Mouse (Mus musculus): ENCODE results near the gene Slc35f3. TPM values are rescaled to one million over a fixed set of nuclear protein-coding genes. Genes with fewer than 3 reads are reported as not detected.

The Slc35f3 gene
- 1.7 and 2.0 TPM in 2 replicates for polyA plus RNA-seq (2015; fragmentation: Nextera tagmentation; extraction: Ambion mirVana)

DNA sequence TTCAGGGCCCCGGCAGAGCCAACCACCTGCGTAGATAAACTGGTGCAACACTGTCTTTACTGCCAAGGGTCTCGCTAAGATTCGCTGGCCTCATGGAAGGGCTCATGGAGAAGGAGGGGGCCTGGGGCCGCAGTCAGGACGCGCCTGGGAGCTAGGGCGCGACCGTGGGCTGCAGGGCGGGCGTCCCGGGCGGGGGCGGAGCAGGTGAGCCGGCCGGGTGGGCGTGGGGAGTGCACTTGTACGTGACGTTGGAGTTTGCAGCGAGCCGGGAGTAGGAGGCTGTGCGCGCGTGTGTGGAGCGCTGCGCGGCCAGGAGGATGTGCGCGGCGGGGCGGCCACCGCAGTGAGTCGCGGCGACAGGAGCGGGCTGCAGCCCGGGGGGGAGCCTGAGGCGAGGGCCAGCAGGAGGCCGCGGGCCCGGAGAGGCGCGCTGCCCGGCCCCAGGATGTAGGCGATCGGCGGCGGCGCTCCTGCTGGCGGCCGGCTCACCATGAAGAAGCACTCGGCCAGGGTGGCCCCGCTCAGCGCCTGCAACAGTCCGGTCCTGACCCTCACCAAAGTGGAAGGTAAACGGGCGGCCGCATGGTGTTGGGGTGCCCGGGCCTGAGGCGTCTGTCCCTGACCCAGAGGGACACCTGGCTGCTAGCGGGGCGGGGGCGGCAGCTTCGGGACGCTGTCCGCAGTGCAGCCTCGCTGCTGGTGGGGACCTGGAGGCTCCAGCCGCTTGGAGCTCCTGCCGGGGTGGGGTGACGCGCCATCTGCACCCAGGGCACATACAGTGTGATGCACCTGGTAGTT is at the start of gene Slc35f3:
Slc35f3 (plus strand) TSS at position 263 of the 798 bp plus-strand sequence.
- Histone ChIP-seq H3K4me2 (peak within 1 kb of the TSS; percentile 99), H3K4me3 (peak within 1 kb of the TSS; percentile 57), H3K9me3 (no peaks in the 10 kb centered on the region), H3K36me3 (replicated peaks) (no peaks in the 10 kb centered on the region), H3K9ac (peak within 1 kb of the TSS; percentile 48), H3K27ac (no peak within 1 kb of the TSS), H3K27me3 (replicated peaks) (0 out of 2 replicates have a peak, but pooled peaks cover 12% of the 10 kb centered on the region), H3K4me1 (peaks cover 7% of the 10 kb centered on the region)
- ATAC-seq (replicated peaks): peak; percentile 84
- 2% methylated on average over 60 of the region's 72 CpGs for WGBS

DNA sequence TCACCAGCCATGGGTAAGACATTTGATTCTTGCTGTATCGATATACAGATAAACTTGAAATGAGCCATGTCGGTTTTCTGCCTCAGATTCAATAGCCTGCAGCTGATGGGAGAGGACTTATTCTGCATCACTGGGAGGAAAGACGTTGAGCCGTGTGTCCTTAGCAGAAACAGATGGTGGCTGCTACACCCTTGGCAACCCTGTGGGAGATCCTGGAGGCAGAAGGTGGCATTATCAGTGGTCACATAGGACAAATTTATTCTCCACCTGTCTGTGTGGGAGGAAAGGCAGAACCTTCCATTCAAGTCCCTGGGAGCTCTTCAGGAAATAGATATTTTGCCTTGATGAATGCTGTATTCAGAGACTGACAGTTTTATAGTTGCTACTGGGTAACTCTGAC is 47.9 kb upstream of the Slc35f3 start:
- H3K27me3 ChIP-seq (replicated peaks): peaks cover 8% of the 10 kb centered on the region
- no peak overlapping the region for H3K4me3 ChIP-seq
- WGBS: 69% methylated on average over 4 of the region's 4 CpGs
- no peaks in the 10 kb centered on the region for H3K36me3 ChIP-seq (replicated peaks)
- H3K4me1 ChIP-seq: no peaks in the 10 kb centered on the region
- H3K9me3 ChIP-seq: no peaks in the 10 kb centered on the region
- H3K27ac ChIP-seq: no peak overlapping the region
- ATAC-seq (replicated peaks): no peak
- no peak overlapping the region for H3K9ac ChIP-seq
- no peak overlapping the region for H3K4me2 ChIP-seq

- Histone ChIP-seq H3K36me3 (replicated peaks) (no peaks in the 10 kb centered on the region), H3K4me1 (peaks cover 19% of the 10 kb centered on the region), H3K27ac (no peak overlapping the region), H3K4me3 (no peak overlapping the region), H3K4me2 (no peak overlapping the region), H3K9ac (no peak overlapping the region), H3K27me3 (replicated peaks) (peaks cover 22% of the 10 kb centered on the region), H3K9me3 (no peaks in the 10 kb centered on the region)
- peak; percentile 55 for ATAC-seq (replicated peaks)
- 6% methylated on average over 9 of the region's 9 CpGs for WGBS
Measured at GRCm38 (mm10) chr8:126256585-126257391, 41.6 kb upstream of the Slc35f3 start.

GRCm38 (mm10) chr8:126257392-126257681 is 41.0 kb upstream of the Slc35f3 start:
- Histone ChIP-seq H3K27me3 (replicated peaks) (peaks cover 22% of the 10 kb centered on the region), H3K4me2 (no peak overlapping the region), H3K9me3 (no peaks in the 10 kb centered on the region), H3K4me1 (peaks cover 19% of the 10 kb centered on the region), H3K4me3 (no peak overlapping the region), H3K27ac (no peak overlapping the region), H3K36me3 (replicated peaks) (no peaks in the 10 kb centered on the region), H3K9ac (no peak overlapping the region)
- no peak for ATAC-seq (replicated peaks)
- WGBS: 20% methylated on average over 8 of the region's 8 CpGs

DNA sequence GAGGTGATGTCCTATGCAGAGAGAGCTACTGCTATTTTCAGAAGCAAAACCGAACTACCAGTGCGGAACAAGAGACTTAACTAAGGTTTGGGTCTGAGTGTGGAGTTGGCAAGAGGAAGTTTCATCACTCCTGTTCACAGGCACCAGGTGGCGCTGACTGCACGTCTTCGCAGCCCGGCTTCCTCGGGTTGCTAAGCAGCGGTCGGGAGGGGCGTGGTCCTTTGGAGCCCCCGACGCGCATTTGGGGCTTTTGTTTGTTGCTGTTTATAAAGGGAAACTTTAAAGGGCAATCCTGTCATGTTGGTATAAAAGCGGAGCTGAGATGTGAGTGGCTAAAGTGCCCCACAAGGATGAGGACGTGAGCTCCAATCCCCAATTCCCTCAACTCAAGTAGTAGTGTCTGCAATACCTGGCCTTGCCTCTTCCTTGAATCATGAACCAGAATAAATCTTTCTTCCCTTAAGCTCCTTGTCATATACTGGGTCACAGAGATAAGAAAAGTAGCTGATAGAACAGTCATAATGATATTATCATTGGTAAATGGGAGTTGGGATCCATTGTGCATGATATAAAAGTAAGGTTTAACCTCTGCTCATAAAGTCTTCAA is 40.1 kb upstream of the Slc35f3 start:
- Histone ChIP-seq H3K4me2 (peak overlapping the region; percentile 48), H3K27me3 (replicated peaks) (peaks cover 22% of the 10 kb centered on the region), H3K36me3 (replicated peaks) (no peaks in the 10 kb centered on the region), H3K4me1 (peaks cover 19% of the 10 kb centered on the region), H3K9me3 (no peaks in the 10 kb centered on the region), H3K27ac (no peak overlapping the region), H3K9ac (no peak overlapping the region), H3K4me3 (peak overlapping the region; percentile 24)
- ATAC-seq (replicated peaks): peak; percentile 79
- WGBS: 4% methylated on average over 15 of the region's 15 CpGs

- 75% methylated on average over 1 of the region's 1 CpGs for WGBS
- H3K4me3 ChIP-seq: no peak overlapping the region
- no peak overlapping the region for H3K27ac ChIP-seq
- no peak for ATAC-seq (replicated peaks)
- no peak overlapping the region for H3K4me2 ChIP-seq
- H3K36me3 ChIP-seq (replicated peaks): no peaks in the 10 kb centered on the region
- H3K9me3 ChIP-seq: no peaks in the 10 kb centered on the region
- H3K27me3 ChIP-seq (replicated peaks): no peaks in the 10 kb centered on the region
- H3K9ac ChIP-seq: no peak overlapping the region
- no peaks in the 10 kb centered on the region for H3K4me1 ChIP-seq
Measured at GRCm38 (mm10) chr8:126265186-126265585, 33.2 kb upstream of the Slc35f3 start.

DNA sequence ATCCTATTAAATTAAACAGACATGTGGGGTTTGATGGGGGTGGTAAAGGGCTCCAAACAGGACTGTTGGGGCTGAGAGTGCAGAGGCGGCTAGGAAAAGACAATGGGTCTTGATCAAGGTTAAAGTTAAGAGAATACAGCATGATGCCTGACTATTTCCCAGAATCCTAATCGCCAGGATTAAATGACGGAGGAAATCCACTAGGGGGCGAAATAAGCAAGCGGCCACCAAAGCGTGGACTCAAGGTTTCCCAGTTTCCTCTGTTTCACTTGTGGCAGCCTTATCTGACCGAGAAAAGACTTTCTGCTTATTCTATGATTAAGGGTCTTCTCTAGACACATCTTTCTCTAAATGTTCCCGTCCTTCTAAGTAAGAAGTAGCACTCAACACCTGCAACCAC is 31.2 kb upstream of the Slc35f3 start:
- no peaks in the 10 kb centered on the region for H3K27me3 ChIP-seq (replicated peaks)
- no peak for ATAC-seq (replicated peaks)

DNA sequence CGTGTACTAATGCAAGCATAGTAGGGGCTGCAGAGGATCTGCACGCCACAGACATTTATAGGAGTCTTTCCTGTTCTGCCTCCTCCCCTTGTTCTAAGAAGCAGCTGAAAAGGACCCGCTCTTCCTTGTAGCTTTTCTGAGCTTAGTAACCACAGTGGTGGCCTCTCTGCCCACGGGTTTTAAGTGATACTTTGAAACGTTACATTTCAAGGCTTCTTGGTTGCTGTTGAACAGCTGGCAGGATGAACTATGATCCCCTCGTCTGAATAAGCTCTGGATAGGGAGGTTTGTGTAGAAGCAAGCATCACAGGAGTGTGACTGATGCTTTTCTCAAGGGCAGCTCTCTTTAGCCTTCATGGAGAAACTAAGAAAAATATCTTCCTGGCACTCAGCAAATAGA is 28.6 kb upstream of the Slc35f3 start:
- no peak overlapping the region for H3K4me2 ChIP-seq
- no peak overlapping the region for H3K27ac ChIP-seq
- no peaks in the 10 kb centered on the region for H3K27me3 ChIP-seq (replicated peaks)
- no peaks in the 10 kb centered on the region for H3K36me3 ChIP-seq (replicated peaks)
- no peak overlapping the region for H3K4me3 ChIP-seq
- H3K9me3 ChIP-seq: no peaks in the 10 kb centered on the region
- no peak for ATAC-seq (replicated peaks)
- WGBS: 46% methylated on average over 6 of the region's 6 CpGs
- no peak overlapping the region for H3K9ac ChIP-seq
- no peaks in the 10 kb centered on the region for H3K4me1 ChIP-seq

More for the DNA sequence above, 31.2 kb upstream of the Slc35f3 start:
- H3K9ac ChIP-seq: no peak overlapping the region
- H3K9me3 ChIP-seq: no peaks in the 10 kb centered on the region
- H3K4me1 ChIP-seq: no peaks in the 10 kb centered on the region
- no peak overlapping the region for H3K4me3 ChIP-seq
- H3K4me2 ChIP-seq: no peak overlapping the region
- 32% methylated on average over 8 of the region's 8 CpGs for WGBS
- no peak overlapping the region for H3K27ac ChIP-seq
- no peaks in the 10 kb centered on the region for H3K36me3 ChIP-seq (replicated peaks)

DNA sequence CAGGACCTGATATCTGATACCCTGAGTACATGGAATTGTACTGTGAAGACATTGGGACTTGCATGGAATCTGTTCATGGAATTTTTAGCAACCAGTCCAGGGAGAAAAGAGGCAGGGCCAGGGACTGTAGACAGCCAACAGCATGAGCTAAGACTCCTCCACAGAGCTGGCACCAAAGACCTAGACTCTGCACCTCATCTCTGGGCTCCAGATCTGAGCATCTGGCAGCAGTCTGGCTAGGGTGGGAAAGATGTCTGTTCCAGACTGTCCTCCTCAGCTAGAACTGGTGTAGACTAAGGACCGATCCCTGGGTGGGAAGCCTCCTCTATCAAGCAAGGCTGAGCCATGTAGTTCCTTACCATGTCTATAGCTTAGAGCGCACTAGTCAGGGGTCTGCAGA is 25.9 kb upstream of the Slc35f3 start:
- 94% methylated on average over 2 of the region's 2 CpGs for WGBS
- H3K27ac ChIP-seq: no peak overlapping the region
- no peaks in the 10 kb centered on the region for H3K4me1 ChIP-seq
- H3K9ac ChIP-seq: no peak overlapping the region
- H3K9me3 ChIP-seq: no peaks in the 10 kb centered on the region
- no peak overlapping the region for H3K4me2 ChIP-seq
- H3K36me3 ChIP-seq (replicated peaks): no peaks in the 10 kb centered on the region
- 0 out of 2 replicates have a peak, but pooled peaks cover 2% of the 10 kb centered on the region for H3K27me3 ChIP-seq (replicated peaks)
- no peak overlapping the region for H3K4me3 ChIP-seq
- ATAC-seq (replicated peaks): no peak

GRCm38 (mm10) chr8:126273066-126273465 is 25.3 kb upstream of the Slc35f3 start:
- no peak overlapping the region for H3K4me3 ChIP-seq
- 0 out of 2 replicates have a peak, but pooled peaks cover 2% of the 10 kb centered on the region for H3K27me3 ChIP-seq (replicated peaks)
- H3K9me3 ChIP-seq: no peaks in the 10 kb centered on the region
- WGBS: 56% methylated on average over 4 of the region's 4 CpGs
- H3K4me2 ChIP-seq: no peak overlapping the region
- H3K4me1 ChIP-seq: no peaks in the 10 kb centered on the region
- no peak overlapping the region for H3K27ac ChIP-seq
- no peaks in the 10 kb centered on the region for H3K36me3 ChIP-seq (replicated peaks)
- ATAC-seq (replicated peaks): no peak
- H3K9ac ChIP-seq: no peak overlapping the region

DNA sequence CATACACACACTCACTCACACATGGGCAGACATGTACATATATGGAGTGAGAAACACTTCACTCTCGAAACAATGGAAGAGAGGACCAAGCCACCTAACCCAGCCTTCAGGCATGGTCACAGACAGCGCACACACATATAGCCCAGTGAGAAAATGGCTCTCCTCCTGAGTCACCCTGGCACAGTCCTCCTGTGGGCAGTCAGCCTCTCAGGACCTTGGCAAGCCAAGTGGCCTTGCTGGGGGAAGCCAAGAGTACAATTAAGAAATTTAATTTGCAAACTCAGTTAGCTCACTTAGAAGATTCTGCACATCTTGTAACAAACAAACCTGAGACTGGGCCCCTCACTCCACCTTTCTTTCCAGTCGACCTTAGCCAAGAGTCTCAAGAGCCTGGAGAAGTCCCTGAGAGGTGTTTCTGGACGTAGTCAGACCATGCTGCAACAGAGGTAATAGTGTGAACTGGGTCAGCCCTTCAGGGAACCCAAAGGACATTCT is 23.4 kb upstream of the Slc35f3 start:
- H3K9ac ChIP-seq: no peak overlapping the region
- H3K4me2 ChIP-seq: no peak overlapping the region
- ATAC-seq (replicated peaks): no peak
- no peak overlapping the region for H3K27ac ChIP-seq
- 66% methylated on average over 4 of the region's 4 CpGs for WGBS
- 0 out of 2 replicates have a peak, but pooled peaks cover 2% of the 10 kb centered on the region for H3K27me3 ChIP-seq (replicated peaks)
- H3K4me3 ChIP-seq: no peak overlapping the region
- H3K9me3 ChIP-seq: no peaks in the 10 kb centered on the region
- H3K4me1 ChIP-seq: no peaks in the 10 kb centered on the region
- H3K36me3 ChIP-seq (replicated peaks): no peaks in the 10 kb centered on the region

DNA sequence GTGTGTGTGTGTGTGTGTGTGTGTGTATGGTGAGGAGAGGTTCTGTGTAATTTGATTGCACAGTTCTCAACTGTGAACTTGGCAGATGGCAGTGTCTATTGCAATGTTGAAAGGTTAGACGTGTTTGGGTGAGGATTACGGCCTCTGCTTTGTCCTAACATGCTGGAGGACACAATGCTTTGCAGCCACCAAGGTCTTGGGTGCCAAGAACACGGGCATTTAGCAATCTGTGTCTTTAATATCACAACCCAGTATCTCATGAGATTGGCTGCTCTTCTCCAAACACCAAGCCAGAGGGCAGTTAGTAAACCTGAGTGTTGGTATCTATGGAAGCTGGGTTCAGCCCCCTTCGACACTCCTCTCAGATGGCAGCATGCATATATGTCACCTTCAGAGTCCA is 22.5 kb upstream of the Slc35f3 start:
- Histone ChIP-seq H3K9me3 (no peaks in the 10 kb centered on the region), H3K4me2 (no peak overlapping the region), H3K27ac (no peak overlapping the region), H3K4me3 (no peak overlapping the region), H3K27me3 (replicated peaks) (0 out of 2 replicates have a peak, but pooled peaks cover 2% of the 10 kb centered on the region), H3K36me3 (replicated peaks) (no peaks in the 10 kb centered on the region), H3K4me1 (no peaks in the 10 kb centered on the region), H3K9ac (no peak overlapping the region)
- WGBS: 81% methylated on average over 4 of the region's 4 CpGs
- no peak for ATAC-seq (replicated peaks)
